Mouse (Mus musculus) cerebellum, adult 2 months (tissue): ENCODE data around the gene Ranbp3.

Source experiments
- CTCF ChIP-seq: fragments of 200-500 bp; IDR thresholded peaks from 2 replicates; pipeline ENCODE4 v1.5.1; 2011; ENCODE audit warnings: low read depth, mild to moderate bottlenecking, control low read depth, low read length, moderate library complexity, borderline replicate concordance; ENCODE audit not compliant: insufficient read depth
- POLR2A ChIP-seq: fragments of 200-500 bp; IDR thresholded peaks from 2 replicates; pipeline ENCODE4 v1.6.1; 2011; ENCODE audit warnings: low read length, control low read depth, borderline replicate concordance; ENCODE audit not compliant: insufficient read depth

DNA sequence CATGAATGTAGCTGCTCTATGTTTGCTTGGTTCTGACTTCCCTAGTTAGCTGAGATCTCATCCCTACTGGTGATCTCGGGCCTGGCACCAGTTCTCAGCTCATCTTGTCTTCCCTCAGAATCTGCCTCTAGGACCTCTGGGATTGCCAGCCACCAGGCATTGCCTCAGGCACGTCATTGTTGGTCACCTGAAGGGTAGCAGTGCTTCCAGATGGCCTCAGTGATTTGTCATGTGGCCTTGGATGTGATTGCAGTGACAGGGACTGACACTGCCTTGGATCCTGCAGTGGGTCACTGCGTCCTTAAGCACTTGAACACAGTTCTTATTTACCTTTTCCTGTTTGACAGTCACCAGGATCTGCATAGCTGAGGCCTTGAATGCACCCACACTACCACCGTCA, 8.7 kb downstream of the Ranbp3 start:
- no peak for TF ChIP-seq CTCF
- TF ChIP-seq POLR2A = no peak
